Mouse (Mus musculus) CH12.LX (cell line): ENCODE results near the gene Fam107b. TPM values are rescaled to one million over a fixed set of nuclear protein-coding genes. Genes with fewer than 3 reads are reported as not detected.

Experiments used
- DNase-seq: peaks from one replicate; pipeline ENCODE4 v3.0.0-alpha.2; 2013; ENCODE audit errors: extremely low read depth
- H3K27ac ChIP-seq: 2 replicates; pipeline ENCODE4 v1.5.1; 2012; ENCODE audit warnings: low read depth, mild to moderate bottlenecking, control low read depth, moderate library complexity; ENCODE audit not compliant: insufficient read depth
- H3K27me3 ChIP-seq: replicated peaks from 2 replicates; pipeline ENCODE3; 2012; ENCODE audit warnings: inconsistent platforms
- H3K36me3 ChIP-seq, 2 experiments: replicated peaks in 1 of 2; 2 replicates each; pipeline versions ENCODE3 to v1.6.1; 2012; ENCODE audit warnings: inconsistent platforms in 1 of 2, low read length in 1 of 2, mild to moderate bottlenecking in 1 of 2, mixed read lengths in 1 of 2, moderate library complexity in 1 of 2; ENCODE audit not compliant: control insufficient read depth in 1 of 2, insufficient read depth in 1 of 2
- H3K4me1 ChIP-seq, 2 experiments: 2 replicates each; pipeline ENCODE4 v1.6.1; 2012; ENCODE audit warnings: inconsistent platforms in 1 of 2, moderate library complexity in 1 of 2; ENCODE audit not compliant: insufficient read depth in 2 of 2, control insufficient read depth in 1 of 2
- H3K4me2 ChIP-seq: 2 replicates; pipeline ENCODE4 v1.6.1; 2012; ENCODE audit warnings: low read depth, mild to moderate bottlenecking, control low read depth; ENCODE audit not compliant: poor library complexity, insufficient read depth, severe bottlenecking
- H3K4me3 ChIP-seq, 3 experiments: fragments of 150-350 bp in 1 of 3; sonication (generic) in 1 of 3; replicated peaks in 1 of 3; 2 replicates each; pipeline versions ENCODE3 to v1.5.1; 2011 to 2012; ENCODE audit warnings: low read depth in 2 of 3, low read length in 2 of 3, mild to moderate bottlenecking in 2 of 3, moderate library complexity in 2 of 3, control low read depth in 1 of 3, improper control_type of control experiment in 1 of 3, inconsistent platforms in 1 of 3, mixed read lengths in 1 of 3; ENCODE audit not compliant: poor library complexity in 1 of 3
- H3K79me2 ChIP-seq: replicated peaks from 2 replicates; pipeline ENCODE4 v1.6.1; 2012; ENCODE audit warnings: mild to moderate bottlenecking, moderate library complexity; ENCODE audit not compliant: control insufficient read depth, poor library complexity, insufficient read depth, severe bottlenecking; ENCODE audit errors: extremely low read depth
- H3K9ac ChIP-seq: 2 replicates; pipeline ENCODE4 v1.6.1; 2012; ENCODE audit warnings: low read depth, mild to moderate bottlenecking, control low read depth, moderate library complexity; ENCODE audit not compliant: insufficient read depth
- H3K9me3 ChIP-seq: replicated peaks from 2 replicates; pipeline ENCODE3; 2012; ENCODE audit warnings: low read length, inconsistent platforms, mixed read lengths
- E2F4 ChIP-seq: IDR thresholded peaks from 2 replicates; pipeline ENCODE4 v1.6.1; 2011; ENCODE audit warnings: low read depth, low read length, improper control_type of control experiment; ENCODE audit not compliant: insufficient replicate concordance
- GABPA ChIP-seq: IDR thresholded peaks from 2 replicates; pipeline ENCODE4 v1.6.1; 2012; ENCODE audit warnings: low read depth, low read length, improper control_type of control experiment, inconsistent platforms; ENCODE audit not compliant: insufficient replicate concordance
- IRF4 ChIP-seq: IDR thresholded peaks from 2 replicates; pipeline ENCODE4 v1.6.1; 2014; ENCODE audit warnings: low read depth, mild to moderate bottlenecking, inconsistent platforms, low read length, improper control_type of control experiment
- MAX ChIP-seq: IDR thresholded peaks from 2 replicates; pipeline ENCODE4 v1.6.1; 2011; ENCODE audit warnings: low read length, improper control_type of control experiment
- MYC ChIP-seq: IDR thresholded peaks from 2 replicates; pipeline ENCODE4 v1.6.1; 2011; ENCODE audit warnings: low read depth, mild to moderate bottlenecking, improper control_type of control experiment, low read length
- USF1 ChIP-seq: IDR thresholded peaks from 2 replicates; pipeline ENCODE4 v1.6.1; 2014; ENCODE audit warnings: low read depth, mild to moderate bottlenecking, inconsistent platforms, low read length, improper control_type of control experiment
- USF2 ChIP-seq: conservative IDR thresholded peaks from 2 replicates; pipeline ENCODE4 v1.6.1; 2011; ENCODE audit warnings: low read depth, low read length, improper control_type of control experiment
- dilution Hi-C: fragments of 300-500 bp; cut with MboI; formaldehyde crosslinking; loops from 2 replicates; pipeline ENCODE4 v1.14.3; 2020; ENCODE audit warnings: low sequenced_read_pairs; ENCODE audit not compliant: extremely low pct_unique_long_range_greater_than_20kb, extremely low pct_ligation_motif_present
- in situ Hi-C: fragments of 300-500 bp; cut with MboI; formaldehyde crosslinking; loops from 3 replicates; pipeline ENCODE4 v1.14.3; 2019; ENCODE audit warnings: low sequenced_read_pairs, low pct_ligation_motif_present, low pct_unique_long_range_greater_than_20kb, mixed read lengths
- polyA plus RNA-seq: library from polyadenylated mRNA; unstranded; fragments of >175 nt; gene quantifications from 2 replicates; pipeline ENCODE4 v1.2.1, GENCODE M21; 2012; ENCODE audit warnings: low read depth; ENCODE audit not compliant: insufficient read length
- total RNA-seq, 2 experiments: library from RNA; depleted of rRNA; stranded (reverse); fragments of 300-350 nt in 1 of 2; fragments of >200 nt in 1 of 2; gene quantifications; 2 replicates each; pipeline ENCODE4 v1.2.3; 2012 to 2014

Fam107b gene
- total and polyA plus RNA-seq, 3 experiments = 42.6 to 113 (median 71.7) TPM

DNA sequence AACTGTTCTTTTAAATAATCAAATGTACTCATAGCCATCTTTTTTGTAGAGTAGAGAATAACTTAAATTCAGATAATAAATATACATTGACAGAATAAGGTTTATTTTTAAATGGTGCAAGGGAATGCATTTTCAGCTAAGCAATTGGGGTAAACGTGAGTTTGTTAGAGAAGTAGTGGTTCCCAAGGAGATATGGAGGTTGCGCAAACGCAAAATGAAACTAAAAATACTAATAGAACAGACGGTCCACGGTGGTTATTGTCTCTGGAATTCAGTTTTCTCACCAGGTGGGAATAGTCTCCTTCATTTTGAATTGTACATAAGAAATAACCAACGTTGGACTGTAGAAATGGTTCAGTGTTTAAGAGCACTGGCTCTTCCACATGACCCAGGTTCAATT is 44.0 kb upstream of the Fam107b start:
- dilution Hi-C loops = no loop called here

DNA sequence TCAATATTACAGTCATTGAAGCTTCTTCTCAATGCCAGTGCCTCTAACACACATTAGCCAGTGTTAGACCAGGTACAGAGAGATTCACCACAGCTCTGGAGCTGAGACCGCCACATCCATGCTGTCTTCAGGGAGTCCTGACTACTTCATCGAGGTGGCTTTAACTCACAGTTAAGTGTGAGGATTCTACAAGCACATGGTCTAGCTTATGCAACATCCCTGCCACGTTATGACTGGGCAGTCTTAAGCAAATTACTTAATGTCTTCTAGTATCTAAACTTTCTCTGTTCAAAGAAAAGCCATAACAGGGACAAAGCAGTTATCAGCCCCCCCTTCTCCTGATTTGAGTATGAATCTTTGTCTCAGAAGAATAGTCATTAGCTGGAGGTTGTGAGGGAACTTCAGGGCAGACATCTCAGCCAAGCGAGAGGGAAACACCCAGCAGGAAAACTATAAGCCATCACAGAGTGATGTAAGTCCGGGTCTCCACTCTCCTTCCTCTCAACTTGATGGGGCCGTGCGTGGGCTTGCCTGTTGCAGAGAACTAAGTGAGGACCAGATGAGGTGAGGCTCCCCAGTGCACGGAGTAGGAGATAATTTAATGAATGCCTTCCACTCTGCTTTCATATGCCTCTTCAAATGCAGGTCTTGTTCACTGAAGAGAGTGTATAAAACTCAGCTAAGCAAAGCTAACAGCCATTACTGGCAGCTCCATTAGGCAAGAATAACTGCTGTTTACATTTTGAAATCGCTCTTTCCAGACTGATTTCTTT is 28.8 kb upstream of the Fam107b start:
- no peaks in the 10 kb centered on the region for H3K27me3 ChIP-seq
- DNase-seq = no peak
- no peaks in the 10 kb centered on the region for H3K36me3 ChIP-seq
- in situ Hi-C loops (no loop called here), dilution Hi-C loops (no loop called here)
- no peaks in the 10 kb centered on the region for H3K79me2 ChIP-seq
- no peak overlapping the region for H3K4me3 ChIP-seq
- H3K27ac ChIP-seq = no peak overlapping the region
- TF ChIP-seq MAX (peak; percentile 36; the same call in 1 of the 2 replicates), MYC (0 out of 2 replicates have a peak, but pooled peaks have one; percentile 31), USF1 (no peak)
- no peak overlapping the region for H3K9ac ChIP-seq
- H3K4me1 ChIP-seq = peaks cover 0 to 2% of the 10 kb centered on the region in 2 experiments; a peak in 1 of 4 replicates
- H3K9me3 ChIP-seq = no peaks in the 10 kb centered on the region
- H3K4me2 ChIP-seq = no peak overlapping the region

More for the DNA sequence above, 44.0 kb upstream of the Fam107b start:
- no peak for TF ChIP-seq E2F4
- no peak for TF ChIP-seq USF2
- Histone ChIP-seq H3K9ac (no peak overlapping the region), H3K9me3 (no peaks in the 10 kb centered on the region), H3K79me2 (no peaks in the 10 kb centered on the region), H3K4me1 (no peaks in the 10 kb centered on the region), H3K27me3 (no peaks in the 10 kb centered on the region), H3K36me3 (no peaks in the 10 kb centered on the region), H3K4me2 (0 out of 2 replicates have a peak overlapping the region, but pooled peaks have one; percentile 29), H3K4me3 (no peak overlapping the region), H3K27ac (no peak overlapping the region)
- no peak for DNase-seq
- in situ Hi-C loops = no loop called here

DNA sequence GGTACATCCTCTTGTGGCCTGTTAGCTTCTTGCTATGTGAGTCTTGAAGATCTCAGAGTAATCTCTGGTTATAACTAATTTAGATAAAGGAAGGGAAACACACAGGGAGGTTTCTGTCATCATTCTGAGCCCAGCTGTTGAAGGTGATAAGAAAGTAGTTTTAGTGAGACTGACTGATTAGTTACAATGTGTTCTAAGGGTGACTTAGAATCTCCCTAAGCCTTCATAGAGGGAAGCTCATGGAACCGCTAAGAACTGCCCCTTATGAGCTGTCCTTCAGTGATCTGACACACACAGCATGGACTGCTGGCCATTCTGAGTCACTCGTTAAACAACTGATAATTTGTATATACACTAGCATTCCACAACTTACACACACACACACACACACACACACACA is 24.2 kb upstream of the Fam107b start:
- H3K79me2 ChIP-seq = no peaks in the 10 kb centered on the region
- no peak for TF ChIP-seq IRF4
- TF ChIP-seq GABPA = no peak
- TF ChIP-seq, all 38 proteins: peak for 0
- Histone ChIP-seq H3K27ac (no peak overlapping the region), H3K9ac (no peak overlapping the region), H3K36me3 (no peaks in the 10 kb centered on the region), H3K9me3 (no peaks in the 10 kb centered on the region), H3K4me1 (peaks cover 0 to 2% of the 10 kb centered on the region in 2 experiments; a peak in 1 of 4 replicates), H3K27me3 (no peaks in the 10 kb centered on the region), H3K4me3 (no peak overlapping the region), H3K4me2 (no peak overlapping the region)
- DNase-seq = no peak
- in situ Hi-C loops = no loop called here
- dilution Hi-C loops = no loop called here
